Mouse (Mus musculus) mature B cell (primary cell): ENCODE results near the gene Sema3a.
"Not testable (repeated sequence)": the region's sequence is repeated elsewhere in the genome, so short reads cannot be mapped to it uniquely, and the experiment has no call there.

Experiments
- in situ Hi-C: fragments of 300-500 bp; cut with MboI; formaldehyde crosslinking; loops from 2 replicates; pipeline ENCODE4 v1.14.3; 2019

Gene Sema3a

GRCm38 (mm10) chr5:13550953-13551352, 425.7 kb downstream of the Sema3a start:
- in situ Hi-C loops: no loop called here

GRCm38 (mm10) chr5:13557257-13557656, 432.0 kb downstream of the Sema3a start:
- in situ Hi-C loops: no loop called here

- in situ Hi-C loops: no loop called here
Measured at GRCm38 (mm10) chr5:13573867-13574266, 448.7 kb downstream of the Sema3a start.

- in situ Hi-C loops: no loop called here
Measured at GRCm38 (mm10) chr5:13579123-13579522, 453.9 kb downstream of the Sema3a start.

GRCm38 (mm10) chr5:13585559-13586207, 460.5 kb downstream of the Sema3a start:
- in situ Hi-C loops: no loop called here

GRCm38 (mm10) chr5:13594422-13594821, 469.2 kb downstream of the Sema3a start:
- in situ Hi-C loops: no loop called here

- in situ Hi-C loops: no loop called here
Measured at GRCm38 (mm10) chr5:13611631-13612030, 486.4 kb downstream of the Sema3a start.

- in situ Hi-C loops: no loop called here
Measured at GRCm38 (mm10) chr5:13612088-13612487, 486.9 kb downstream of the Sema3a start.

GRCm38 (mm10) chr5:13614575-13614974, 489.4 kb downstream of the Sema3a start:
- in situ Hi-C loops: not testable (repeated sequence)

- in situ Hi-C loops: no loop called here
Measured at GRCm38 (mm10) chr5:13615907-13616306, 490.7 kb downstream of the Sema3a start.

- in situ Hi-C loops: no loop called here
Measured at GRCm38 (mm10) chr5:13622578-13622977, 497.4 kb downstream of the Sema3a start.

- in situ Hi-C loops: no loop called here
Measured at GRCm38 (mm10) chr5:13624754-13625153, 499.5 kb downstream of the Sema3a start.

- in situ Hi-C loops: no loop called here
Measured at GRCm38 (mm10) chr5:13626093-13626492, 500.9 kb downstream of the Sema3a start.

GRCm38 (mm10) chr5:13628606-13629311, 503.5 kb downstream of the Sema3a start:
- in situ Hi-C loops: no loop called here

- in situ Hi-C loops: no loop called here
Measured at GRCm38 (mm10) chr5:13629916-13630315, 504.7 kb downstream of the Sema3a start.

- in situ Hi-C loops: no loop called here
Measured at GRCm38 (mm10) chr5:13630692-13631091, 505.5 kb downstream of the Sema3a start.

- in situ Hi-C loops: no loop called here
Measured at GRCm38 (mm10) chr5:13636237-13636636, 511.0 kb downstream of the Sema3a start.
